Mouse (Mus musculus) lung, embryonic 14.5 days (tissue): ENCODE data around the gene Ldlrad3. TPM values are rescaled to one million over a fixed set of nuclear protein-coding genes. Genes with fewer than 3 reads are reported as not detected.

ENCODE experiments used
- ATAC-seq: fragments of 200-750 bp; cut with Nextera tagmentation; 2 replicates; pipeline ENCODE4 v1.8.0; 2017; ENCODE audit warnings: mild to moderate bottlenecking, moderate TSS enrichment, moderate library complexity; ENCODE audit not compliant: insufficient read depth
- DNase-seq: peaks from one replicate; pipeline ENCODE4 v3.0.0-alpha.2; 2015
- H3K27ac ChIP-seq: fragments of 300-500 bp; sonication (generic); 2 replicates; pipeline ENCODE4 v1.5.1; 2014; ENCODE audit warnings: low read depth, mild to moderate bottlenecking, moderate library complexity
- H3K27me3 ChIP-seq: fragments of 300-500 bp; sonication (generic); 2 replicates; pipeline ENCODE4 v1.6.1; 2014; ENCODE audit warnings: low read length, control low read depth; ENCODE audit not compliant: insufficient read depth
- H3K36me3 ChIP-seq: fragments of 300-500 bp; sonication (generic); 2 replicates; pipeline ENCODE4 v1.6.1; 2014; ENCODE audit warnings: control low read depth; ENCODE audit not compliant: insufficient read depth
- H3K4me1 ChIP-seq: fragments of 300-500 bp; sonication (generic); 2 replicates; pipeline ENCODE4 v1.6.1; 2014; ENCODE audit warnings: antibody characterized with exemption, control low read depth; ENCODE audit not compliant: insufficient read depth
- H3K4me2 ChIP-seq: fragments of 300-500 bp; sonication (generic); 2 replicates; pipeline ENCODE4 v1.6.1; 2014; ENCODE audit warnings: mild to moderate bottlenecking
- H3K4me3 ChIP-seq: fragments of 300-500 bp; sonication (generic); 2 replicates; pipeline ENCODE4 v1.5.1; 2014; ENCODE audit warnings: low read depth, low read length
- H3K9ac ChIP-seq: fragments of 300-500 bp; sonication (generic); 2 replicates; pipeline ENCODE4 v1.6.1; 2014
- H3K9me3 ChIP-seq: fragments of 300-500 bp; sonication (generic); 2 replicates; pipeline ENCODE4 v1.6.1; 2016; ENCODE audit warnings: low read depth, low read length, control low read depth
- CTCF ChIP-seq: IDR thresholded peaks from 2 replicates; pipeline ENCODE4 v1.5.1; 2016; ENCODE audit warnings: antibody characterized with exemption, low read depth
- WGBS: fragments of 180-500 bp; shearing (Covaris S2); extraction: QIAGEN DNeasy Blood & Tissue Kit; methylation state at CpG from one replicate; pipeline ENCODE4 v1.1.7; 2014; 5-methylcytosine and 5-hydroxymethylcytosine counted together
- polyA plus RNA-seq: library from polyadenylated mRNA; unstranded; fragments of >200 nt; fragmentation: Nextera tagmentation; extraction: Ambion mirVana; gene quantifications from 2 replicates; pipeline ENCODE4 v1.2.1, GENCODE M21; 2014

Gene Ldlrad3
- polyA plus RNA-seq, 1 experiment from 2014 or later: 60.4 TPM

DNA sequence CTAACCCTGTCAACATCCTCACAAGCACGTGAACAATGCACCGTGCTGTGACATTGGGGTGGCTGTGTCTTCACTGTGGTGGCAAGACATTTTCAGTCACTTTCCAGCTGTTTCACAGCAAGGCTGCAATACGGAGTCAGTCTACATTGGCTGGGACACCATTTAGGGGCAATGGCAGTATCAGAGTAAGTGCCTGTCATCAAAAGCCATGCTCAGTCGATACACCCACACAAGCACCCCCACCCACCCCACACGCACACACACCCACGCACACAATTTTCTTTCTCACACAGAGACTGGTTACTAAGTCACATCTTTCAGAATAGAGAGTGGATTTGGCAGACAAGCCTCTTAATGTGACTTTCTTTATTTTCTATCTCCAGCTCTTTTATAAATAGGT, 156.0 kb downstream of the Ldlrad3 start:
- ATAC-seq (no peak), DNase-seq (no peak)
- no peak overlapping the region for H3K4me3 ChIP-seq
- H3K4me1 ChIP-seq: no peaks in the 10 kb centered on the region
- H3K27me3 ChIP-seq: no peaks in the 10 kb centered on the region
- no peak overlapping the region for H3K27ac ChIP-seq
- H3K9ac ChIP-seq: no peak overlapping the region
- no peaks in the 10 kb centered on the region for H3K9me3 ChIP-seq
- no peak for TF ChIP-seq CTCF
- WGBS: 83% methylated on average over 6 of the region's 6 CpGs
- H3K36me3 ChIP-seq: 0 out of 2 replicates have a peak, but pooled peaks cover 3% of the 10 kb centered on the region
- no peak overlapping the region for H3K4me2 ChIP-seq

DNA sequence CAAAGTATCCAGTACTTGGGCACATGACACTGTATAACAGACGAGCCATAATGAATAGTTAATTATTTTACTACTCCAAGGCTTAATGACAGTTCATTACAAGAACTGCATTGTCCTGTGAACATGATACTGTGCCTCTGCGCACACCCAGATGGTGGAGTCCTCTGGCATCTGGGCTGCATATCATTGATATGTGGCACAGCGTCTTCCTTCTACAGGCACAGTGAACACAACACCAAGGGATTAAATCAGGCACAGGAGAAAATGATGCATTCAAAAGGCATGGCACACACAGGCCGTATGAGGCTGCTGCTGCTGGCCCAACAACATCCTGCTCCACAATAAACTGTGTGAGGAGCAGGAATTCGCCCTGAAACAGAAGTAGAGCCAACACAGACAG, 156.5 kb downstream of the Ldlrad3 start:
- no peak overlapping the region for H3K27ac ChIP-seq

DNA sequence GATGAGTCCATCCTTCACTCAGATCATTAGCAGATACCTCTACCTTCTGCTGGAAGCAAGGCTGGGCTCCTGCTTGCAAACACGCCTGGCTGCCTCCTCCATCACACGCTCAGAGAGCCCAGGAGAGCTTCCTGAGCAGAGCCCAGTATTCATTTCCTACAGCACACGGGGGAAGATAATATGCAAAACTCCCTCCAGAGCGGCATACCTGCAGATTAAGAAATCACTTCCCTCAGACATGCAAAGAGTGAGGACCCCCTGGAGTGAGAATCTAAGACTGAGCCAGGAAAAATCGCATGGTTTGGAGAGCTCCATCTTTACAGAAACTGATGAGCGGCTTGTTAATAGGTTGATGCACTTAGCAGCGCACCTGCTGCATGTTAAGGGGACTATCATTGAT, 158.9 kb downstream of the Ldlrad3 start:
- H3K27me3 ChIP-seq: no peaks in the 10 kb centered on the region
- no peak for TF ChIP-seq CTCF
- DNase-seq (no peak), ATAC-seq (no peak)
- H3K36me3 ChIP-seq: 0 out of 2 replicates have a peak, but pooled peaks cover 3% of the 10 kb centered on the region
- no peak overlapping the region for H3K4me2 ChIP-seq
- no peak overlapping the region for H3K9ac ChIP-seq
- no peaks in the 10 kb centered on the region for H3K4me1 ChIP-seq
- H3K4me3 ChIP-seq: no peak overlapping the region
- 83% methylated on average over 7 of the region's 7 CpGs for WGBS
- H3K27ac ChIP-seq: no peak overlapping the region
- H3K9me3 ChIP-seq: no peaks in the 10 kb centered on the region

More for the DNA sequence above, 156.5 kb downstream of the Ldlrad3 start:
- Histone ChIP-seq H3K36me3 (0 out of 2 replicates have a peak, but pooled peaks cover 3% of the 10 kb centered on the region), H3K27me3 (no peaks in the 10 kb centered on the region), H3K4me3 (no peak overlapping the region), H3K4me2 (no peak overlapping the region), H3K4me1 (no peaks in the 10 kb centered on the region), H3K9ac (no peak overlapping the region), H3K9me3 (no peaks in the 10 kb centered on the region)
- DNase-seq (no peak), ATAC-seq (no peak)
- no peak for TF ChIP-seq CTCF
- WGBS: 82% methylated on average over 5 of the region's 5 CpGs

DNA sequence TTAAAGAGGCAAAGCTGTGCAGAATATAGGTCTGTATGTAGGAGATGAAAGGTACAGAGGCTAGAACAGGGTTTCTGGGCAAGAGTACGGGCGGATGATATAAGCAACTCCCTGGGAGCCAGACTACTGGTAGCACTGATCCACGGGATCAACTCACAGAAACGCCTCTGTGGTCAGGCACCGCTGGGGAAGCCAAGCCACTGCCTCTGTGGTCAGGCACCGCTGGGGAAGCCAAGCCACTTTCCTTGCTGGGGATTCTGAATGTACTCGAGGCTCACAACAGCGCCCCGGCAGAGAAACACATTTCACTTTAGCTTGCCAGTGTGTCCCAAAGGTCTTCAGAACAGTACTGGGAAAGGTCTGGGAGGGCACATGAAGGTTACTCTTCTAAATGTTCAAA, 160.0 kb downstream of the Ldlrad3 start:
- WGBS: 85% methylated on average over 9 of the region's 9 CpGs
- Histone ChIP-seq H3K36me3 (0 out of 2 replicates have a peak, but pooled peaks cover 3% of the 10 kb centered on the region), H3K4me2 (no peak overlapping the region), H3K27me3 (no peaks in the 10 kb centered on the region), H3K4me3 (no peak overlapping the region), H3K9ac (no peak overlapping the region), H3K4me1 (no peaks in the 10 kb centered on the region), H3K9me3 (no peaks in the 10 kb centered on the region), H3K27ac (no peak overlapping the region)
- DNase-seq (no peak), ATAC-seq (no peak)
- no peak for TF ChIP-seq CTCF

DNA sequence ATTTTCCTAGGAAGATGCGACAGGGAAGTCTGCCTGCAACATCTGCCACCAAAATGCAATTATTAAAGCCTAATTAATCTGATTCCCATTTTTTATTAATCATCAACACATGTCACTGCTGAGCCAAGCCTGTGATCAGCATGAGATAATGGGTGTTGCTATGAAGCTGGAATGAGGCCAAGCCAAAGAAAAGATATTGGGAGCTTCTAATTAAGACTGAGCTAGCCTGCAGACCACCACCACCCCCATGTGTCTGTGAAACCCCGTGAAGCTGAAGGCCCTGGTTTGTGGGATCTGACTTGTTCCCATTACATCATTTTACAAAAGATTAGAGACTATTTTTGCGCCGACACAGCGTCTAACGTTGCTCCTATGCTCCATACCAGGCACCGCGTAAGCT, 161.7 kb downstream of the Ldlrad3 start:
- Histone ChIP-seq H3K4me2 (no peak overlapping the region), H3K4me3 (no peak overlapping the region), H3K27ac (no peak overlapping the region), H3K9me3 (no peaks in the 10 kb centered on the region), H3K9ac (no peak overlapping the region), H3K27me3 (no peaks in the 10 kb centered on the region), H3K4me1 (no peaks in the 10 kb centered on the region), H3K36me3 (0 out of 2 replicates have a peak, but pooled peaks cover 3% of the 10 kb centered on the region)
- WGBS: 78% methylated on average over 8 of the region's 8 CpGs
- DNase-seq (no peak), ATAC-seq (no peak)
- no peak for TF ChIP-seq CTCF

DNA sequence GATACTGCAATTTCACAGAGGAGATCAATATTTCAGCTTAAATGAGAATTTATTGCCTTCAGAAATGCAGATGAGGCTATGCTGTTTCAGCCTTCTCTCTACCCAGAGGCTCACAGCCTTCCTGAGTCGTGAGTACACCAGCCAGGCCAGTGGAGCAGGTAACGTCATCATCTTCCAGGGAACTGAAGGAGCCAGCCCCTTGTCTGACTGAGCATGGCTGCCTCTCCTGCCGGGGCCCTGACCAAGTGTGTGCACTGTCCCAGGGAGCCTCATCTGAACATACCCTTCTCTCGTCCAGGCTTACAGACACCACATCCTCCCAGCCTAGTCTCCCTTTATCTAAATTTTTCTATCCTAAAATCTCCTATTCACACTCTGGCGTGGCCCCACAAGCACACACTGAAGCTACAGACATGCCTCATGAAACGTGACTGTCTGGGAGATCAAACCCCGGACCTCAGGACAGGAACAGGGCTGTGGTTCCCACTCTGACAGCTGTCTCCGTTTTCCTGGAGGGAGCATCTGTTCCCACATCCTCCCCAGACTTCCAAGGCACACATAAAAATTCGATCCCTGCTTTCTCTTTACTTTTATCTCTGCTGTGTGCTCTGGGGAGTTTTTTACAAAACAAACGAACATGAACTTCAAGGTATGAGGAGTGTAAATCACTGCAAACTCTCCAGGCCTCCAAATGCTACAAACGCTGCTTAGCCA, 164.7 kb downstream of the Ldlrad3 start:
- Histone ChIP-seq H3K9ac (no peak overlapping the region), H3K4me2 (no peak overlapping the region), H3K9me3 (no peaks in the 10 kb centered on the region), H3K4me3 (no peak overlapping the region), H3K36me3 (no peaks in the 10 kb centered on the region), H3K27ac (no peak overlapping the region), H3K4me1 (no peaks in the 10 kb centered on the region), H3K27me3 (no peaks in the 10 kb centered on the region)
- 30% methylated on average over 11 of the region's 11 CpGs for WGBS
- no peak for TF ChIP-seq CTCF
- DNase-seq (no peak), ATAC-seq (no peak; the same call in 1 of the 2 replicates)

DNA sequence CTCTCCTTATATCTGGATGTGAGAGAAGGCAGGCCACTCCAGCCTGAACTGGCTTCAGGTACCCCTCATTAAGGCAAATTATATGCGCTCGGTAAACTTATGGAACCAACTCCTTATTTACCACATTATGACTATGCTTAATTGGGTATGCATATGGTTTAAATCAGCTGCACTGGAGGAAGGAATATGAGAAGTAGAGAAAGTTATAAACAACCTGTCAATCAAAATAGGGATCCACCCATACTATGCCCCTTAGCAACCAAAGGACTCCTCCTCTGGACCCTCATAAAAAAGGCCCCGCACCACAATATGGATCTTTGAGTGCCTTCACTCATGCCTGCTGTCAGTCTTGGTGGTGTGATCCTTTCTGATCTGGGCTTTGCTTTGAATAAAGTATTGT, 165.6 kb downstream of the Ldlrad3 start:
- no peak for DNase-seq
- H3K4me2 ChIP-seq: no peak overlapping the region

More for the DNA sequence above, 165.6 kb downstream of the Ldlrad3 start:
- Histone ChIP-seq H3K4me1 (no peaks in the 10 kb centered on the region), H3K36me3 (no peaks in the 10 kb centered on the region), H3K27ac (no peak overlapping the region), H3K4me3 (no peak overlapping the region), H3K9ac (no peak overlapping the region), H3K27me3 (no peaks in the 10 kb centered on the region), H3K9me3 (no peaks in the 10 kb centered on the region)
- TF ChIP-seq CTCF: no peak
- ATAC-seq: no peak
- WGBS: 89% methylated on average over 3 of the region's 3 CpGs
